Mouse (Mus musculus) limb, embryonic 11.5 days (tissue): ENCODE data around the gene Med10. TPM values are rescaled to one million over a fixed set of nuclear protein-coding genes. Genes with fewer than 3 reads are reported as not detected.

Experiments
- ATAC-seq: fragments of 200-750 bp; cut with Nextera tagmentation; 2 replicates; pipeline ENCODE4 v1.8.0; 2017; ENCODE audit warnings: low read depth; ENCODE audit not compliant: insufficient number of reproducible peaks, low FRiP score, low TSS enrichment
- DNase-seq: peaks from one replicate; pipeline ENCODE4 v3.0.0-alpha.2; 2015; ENCODE audit warnings: low spot score
- H3K27ac ChIP-seq: fragments of 300-500 bp; sonication (generic); replicated peaks from 2 replicates; pipeline ENCODE4 v1.5.1; 2014; ENCODE audit warnings: low read depth, mild to moderate bottlenecking, low read length
- H3K27me3 ChIP-seq: fragments of 300-500 bp; sonication (generic); 2 replicates; pipeline ENCODE4 v1.6.1; 2014; ENCODE audit warnings: mild to moderate bottlenecking, low read length, mixed read lengths; ENCODE audit not compliant: control insufficient read depth, insufficient read depth
- H3K36me3 ChIP-seq: fragments of 300-500 bp; sonication (generic); 2 replicates; pipeline ENCODE4 v1.6.1; 2014; ENCODE audit warnings: mild to moderate bottlenecking, low read length, moderate library complexity, mixed read lengths; ENCODE audit not compliant: control insufficient read depth, insufficient read depth
- H3K4me1 ChIP-seq: fragments of 300-500 bp; sonication (generic); 2 replicates; pipeline ENCODE4 v1.6.1; 2014; ENCODE audit warnings: low read length, mixed read lengths; ENCODE audit not compliant: control insufficient read depth, insufficient read depth
- H3K4me2 ChIP-seq: fragments of 300-500 bp; sonication (generic); 2 replicates; pipeline ENCODE4 v1.6.1; 2014; ENCODE audit warnings: low read depth, mild to moderate bottlenecking, moderate library complexity; ENCODE audit not compliant: severe bottlenecking
- H3K4me3 ChIP-seq: fragments of 300-500 bp; sonication (generic); 2 replicates; pipeline ENCODE4 v1.5.1; 2014; ENCODE audit warnings: low read depth, low read length
- H3K9ac ChIP-seq: fragments of 300-500 bp; sonication (generic); 2 replicates; pipeline ENCODE4 v1.6.1; 2014; ENCODE audit warnings: mild to moderate bottlenecking, low read length
- H3K9me3 ChIP-seq: fragments of 300-500 bp; sonication (generic); 2 replicates; pipeline ENCODE4 v1.6.1; 2016; ENCODE audit warnings: low read length; ENCODE audit not compliant: control insufficient read depth
- WGBS: fragments of 180-500 bp; shearing (Covaris S2); extraction: QIAGEN DNeasy Blood & Tissue Kit; methylation state at CpG from one replicate; pipeline ENCODE4 v1.1.7; 2014; 5-methylcytosine and 5-hydroxymethylcytosine counted together
- polyA plus RNA-seq: library from polyadenylated mRNA; unstranded; fragments of >200 nt; fragmentation: Nextera tagmentation; extraction: Ambion mirVana; gene quantifications from 2 replicates; pipeline ENCODE4 v1.2.1, GENCODE M21; 2014

Gene Med10
- polyA plus RNA-seq, 1 experiment from 2014 or later = 173 TPM

GRCm38 (mm10) chr13:69821169-69821822, 19.1 kb downstream of the Med10 start:
- no peak for ATAC-seq
- H3K4me2 ChIP-seq = no peak overlapping the region
- WGBS = 46% methylated on average over 3 of the region's 3 CpGs
- 0 out of 2 replicates have a peak, but pooled peaks cover 2% of the 10 kb centered on the region for H3K4me1 ChIP-seq
- no peaks in the 10 kb centered on the region for H3K27me3 ChIP-seq
- H3K9ac ChIP-seq = no peak overlapping the region
- no peaks in the 10 kb centered on the region for H3K9me3 ChIP-seq
- no peaks in the 10 kb centered on the region for H3K36me3 ChIP-seq
- DNase-seq = no peak
- no peak overlapping the region for H3K4me3 ChIP-seq
- H3K27ac ChIP-seq = no peak overlapping the region

GRCm38 (mm10) chr13:69823920-69824637, 21.9 kb downstream of the Med10 start:
- Histone ChIP-seq H3K36me3 (no peaks in the 10 kb centered on the region), H3K4me3 (no peak overlapping the region), H3K9ac (no peak overlapping the region), H3K27ac (no peak overlapping the region), H3K27me3 (no peaks in the 10 kb centered on the region), H3K9me3 (no peaks in the 10 kb centered on the region), H3K4me1 (0 out of 2 replicates have a peak, but pooled peaks cover 2% of the 10 kb centered on the region), H3K4me2 (no peak overlapping the region)
- ATAC-seq = no peak
- 54% methylated on average over 19 of the region's 19 CpGs for WGBS
- DNase-seq = peak; percentile 25

GRCm38 (mm10) chr13:69825396-69826095, 23.4 kb downstream of the Med10 start:
- H3K27me3 ChIP-seq = no peaks in the 10 kb centered on the region
- H3K27ac ChIP-seq = no peak overlapping the region
- no peak overlapping the region for H3K9ac ChIP-seq
- no peak overlapping the region for H3K4me3 ChIP-seq
- H3K4me2 ChIP-seq = no peak overlapping the region
- no peaks in the 10 kb centered on the region for H3K9me3 ChIP-seq
- H3K4me1 ChIP-seq = 0 out of 2 replicates have a peak, but pooled peaks cover 2% of the 10 kb centered on the region
- no peaks in the 10 kb centered on the region for H3K36me3 ChIP-seq
- ATAC-seq (no peak), DNase-seq (no peak)
- WGBS = 47% methylated on average over 8 of the region's 8 CpGs

- no peak overlapping the region for H3K27ac ChIP-seq
- no peak overlapping the region for H3K4me3 ChIP-seq
- H3K4me1 ChIP-seq = no peaks in the 10 kb centered on the region
- no peaks in the 10 kb centered on the region for H3K9me3 ChIP-seq
- ATAC-seq (no peak), DNase-seq (no peak)
- H3K27me3 ChIP-seq = no peaks in the 10 kb centered on the region
- H3K36me3 ChIP-seq = no peaks in the 10 kb centered on the region
- H3K9ac ChIP-seq = no peak overlapping the region
- 91% methylated on average over 8 of the region's 8 CpGs for WGBS
- no peak overlapping the region for H3K4me2 ChIP-seq
Measured at GRCm38 (mm10) chr13:69830606-69831005, 28.4 kb downstream of the Med10 start.

- DNase-seq (no peak), ATAC-seq (no peak)
- H3K36me3 ChIP-seq = no peaks in the 10 kb centered on the region
- 94% methylated on average over 9 of the region's 9 CpGs for whole genome bisulfite sequencing
- no peaks in the 10 kb centered on the region for H3K9me3 ChIP-seq
- no peaks in the 10 kb centered on the region for H3K4me1 ChIP-seq
- no peak overlapping the region for H3K27ac ChIP-seq
- H3K4me2 ChIP-seq = no peak overlapping the region
- no peak overlapping the region for H3K4me3 ChIP-seq
- H3K27me3 ChIP-seq = no peaks in the 10 kb centered on the region
- H3K9ac ChIP-seq = no peak overlapping the region
Measured at GRCm38 (mm10) chr13:69832578-69832977, 30.4 kb downstream of the Med10 start.

- no peak for ATAC-seq
- Histone ChIP-seq H3K4me2 (no peak overlapping the region), H3K27me3 (no peaks in the 10 kb centered on the region), H3K36me3 (no peaks in the 10 kb centered on the region), H3K4me3 (no peak overlapping the region), H3K9me3 (no peaks in the 10 kb centered on the region), H3K4me1 (no peaks in the 10 kb centered on the region), H3K9ac (no peak overlapping the region), H3K27ac (no peak overlapping the region)
- WGBS = 90% methylated on average over 11 of the region's 11 CpGs
- DNase-seq = no peak
Measured at GRCm38 (mm10) chr13:69833416-69833815, 31.2 kb downstream of the Med10 start.

GRCm38 (mm10) chr13:69845592-69845991, 43.4 kb downstream of the Med10 start:
- H3K9ac ChIP-seq = no peak overlapping the region
- no peak overlapping the region for H3K27ac ChIP-seq
- H3K9me3 ChIP-seq = no peaks in the 10 kb centered on the region
- WGBS = 87% methylated on average over 1 of the region's 1 CpGs
- ATAC-seq (no peak), DNase-seq (no peak)
- no peaks in the 10 kb centered on the region for H3K36me3 ChIP-seq
- H3K27me3 ChIP-seq = no peaks in the 10 kb centered on the region
- H3K4me3 ChIP-seq = no peak overlapping the region
- no peak overlapping the region for H3K4me2 ChIP-seq
- no peaks in the 10 kb centered on the region for H3K4me1 ChIP-seq

GRCm38 (mm10) chr13:69849579-69849978, 47.4 kb downstream of the Med10 start:
- no peak overlapping the region for H3K4me3 ChIP-seq
- no peaks in the 10 kb centered on the region for H3K9me3 ChIP-seq
- H3K4me2 ChIP-seq = no peak overlapping the region
- WGBS = 75% methylated on average over 1 of the region's 1 CpGs
- no peaks in the 10 kb centered on the region for H3K4me1 ChIP-seq
- no peaks in the 10 kb centered on the region for H3K36me3 ChIP-seq
- DNase-seq (no peak), ATAC-seq (no peak)
- H3K9ac ChIP-seq = no peak overlapping the region
- no peaks in the 10 kb centered on the region for H3K27me3 ChIP-seq
- no peak overlapping the region for H3K27ac ChIP-seq
